Mouse (Mus musculus): ENCODE measurements around the gene Jarid2. TPM values are rescaled to one million over a fixed set of nuclear protein-coding genes. Genes with fewer than 3 reads are reported as not detected.

Gene Jarid2
- polyA plus RNA-seq, 1 experiment from 2014 or later, result 24.2 TPM

GRCm38 (mm10) chr13:44784551-44784950 lies 55.3 kb downstream of the Jarid2 start:
- ATAC-seq (ENCODE audit: extremely low read depth, insufficient number of reproducible peaks, low FRiP score, low TSS enrichment), result no peak
- H3K4me3 ChIP-seq, result no peak overlapping the region
- no peak overlapping the region for H3K9ac ChIP-seq
- H3K27ac ChIP-seq (replicated peaks), result no peak overlapping the region
- H3K27me3 ChIP-seq (replicated peaks), result no peaks in the 10 kb centered on the region
- 84% methylated on average over 1 of the region's 1 CpGs for WGBS
- no peak overlapping the region for H3K4me2 ChIP-seq
- peaks cover 6% of the 10 kb centered on the region; the same call in 1 of the 2 replicates for H3K36me3 ChIP-seq
- H3K9me3 ChIP-seq, result no peaks in the 10 kb centered on the region
- H3K4me1 ChIP-seq, result peaks cover 58% of the 10 kb centered on the region

DNA sequence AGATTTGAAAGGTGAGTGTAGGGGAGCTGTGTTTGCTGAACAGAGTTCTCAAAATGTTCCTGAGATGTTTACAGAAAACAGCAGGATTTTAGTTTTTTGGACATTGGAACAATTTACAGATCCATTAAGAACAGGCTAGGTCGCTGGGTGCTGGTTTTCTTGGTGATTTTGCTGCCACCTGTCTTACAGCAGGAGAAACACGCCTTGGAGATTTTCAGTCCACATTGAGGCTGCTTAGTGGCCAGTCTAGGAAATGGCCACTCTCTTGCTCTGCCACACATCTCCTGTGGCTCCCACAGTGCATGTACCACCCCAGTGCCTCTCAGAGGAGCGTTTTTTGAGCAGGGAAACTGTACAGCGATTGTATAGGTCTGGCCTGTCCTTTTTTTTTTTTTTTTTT lies 57.0 kb downstream of the Jarid2 start:
- Histone ChIP-seq H3K4me1 (peaks cover 58% of the 10 kb centered on the region), H3K36me3 (peaks cover 6% of the 10 kb centered on the region; the same call in 1 of the 2 replicates), H3K27me3 (replicated peaks) (no peaks in the 10 kb centered on the region), H3K9ac (no peak overlapping the region), H3K27ac (replicated peaks) (no peak overlapping the region; the same call in 1 of the 2 replicates), H3K9me3 (no peaks in the 10 kb centered on the region), H3K4me3 (no peak overlapping the region), H3K4me2 (no peak overlapping the region)
- WGBS, result 35% methylated on average over 4 of the region's 4 CpGs
- no peak for ATAC-seq (ENCODE audit: extremely low read depth, insufficient number of reproducible peaks, low FRiP score, low TSS enrichment)

- Histone ChIP-seq H3K4me2 (peak overlapping the region; percentile 65), H3K27me3 (replicated peaks) (no peaks in the 10 kb centered on the region), H3K27ac (replicated peaks) (peak overlapping the region; percentile 51), H3K9me3 (no peaks in the 10 kb centered on the region), H3K4me3 (peak overlapping the region; percentile 23; the same call in 1 of the 2 replicates), H3K4me1 (peaks cover 81% of the 10 kb centered on the region), H3K36me3 (0 out of 2 replicates have a peak, but pooled peaks cover under 1% of the 10 kb centered on the region), H3K9ac (no peak overlapping the region)
- ATAC-seq (ENCODE audit: extremely low read depth, insufficient number of reproducible peaks, low FRiP score, low TSS enrichment), result no peak
- 53% methylated on average over 9 of the region's 9 CpGs for WGBS
These were observed 59.3 kb downstream of the Jarid2 start for GRCm38 (mm10) chr13:44788352-44789125.

DNA sequence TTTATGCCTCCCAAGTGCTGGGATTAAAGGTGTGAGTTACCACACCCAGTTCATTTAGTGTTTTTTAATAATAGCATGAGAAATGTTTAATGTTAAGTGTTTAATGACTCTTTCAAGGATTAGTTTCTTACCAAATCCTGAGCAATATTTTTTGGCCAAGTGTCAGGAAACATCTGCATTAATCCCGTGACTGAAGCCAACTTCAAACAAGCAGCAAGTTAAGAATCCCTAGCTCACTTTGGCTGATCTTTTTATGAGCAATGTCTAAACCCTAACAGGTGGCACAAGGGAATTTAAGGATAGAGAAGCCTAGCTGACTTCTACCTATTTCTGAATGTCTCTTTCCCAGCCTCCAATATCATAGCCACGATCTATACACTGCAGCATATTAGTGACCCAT lies 60.7 kb downstream of the Jarid2 start:
- no peaks in the 10 kb centered on the region for H3K9me3 ChIP-seq
- no peaks in the 10 kb centered on the region for H3K27me3 ChIP-seq (replicated peaks)
- H3K9ac ChIP-seq, result no peak overlapping the region
- no peak for ATAC-seq (ENCODE audit: extremely low read depth, insufficient number of reproducible peaks, low FRiP score, low TSS enrichment)
- H3K4me3 ChIP-seq, result no peak overlapping the region
- H3K36me3 ChIP-seq, result no peaks in the 10 kb centered on the region
- H3K27ac ChIP-seq (replicated peaks), result peak overlapping the region; percentile 51
- H3K4me2 ChIP-seq, result no peak overlapping the region
- H3K4me1 ChIP-seq, result peaks cover 90% of the 10 kb centered on the region
- 63% methylated on average over 2 of the region's 2 CpGs for WGBS

GRCm38 (mm10) chr13:44792361-44792892 lies 63.2 kb downstream of the Jarid2 start:
- Histone ChIP-seq H3K4me1 (peaks cover 88% of the 10 kb centered on the region), H3K4me2 (no peak overlapping the region), H3K4me3 (no peak overlapping the region), H3K9me3 (no peaks in the 10 kb centered on the region), H3K36me3 (no peaks in the 10 kb centered on the region), H3K27me3 (replicated peaks) (no peaks in the 10 kb centered on the region), H3K27ac (replicated peaks) (no peak overlapping the region), H3K9ac (no peak overlapping the region)
- ATAC-seq (ENCODE audit: extremely low read depth, insufficient number of reproducible peaks, low FRiP score, low TSS enrichment), result no peak
- 83% methylated on average over 3 of the region's 3 CpGs for WGBS

DNA sequence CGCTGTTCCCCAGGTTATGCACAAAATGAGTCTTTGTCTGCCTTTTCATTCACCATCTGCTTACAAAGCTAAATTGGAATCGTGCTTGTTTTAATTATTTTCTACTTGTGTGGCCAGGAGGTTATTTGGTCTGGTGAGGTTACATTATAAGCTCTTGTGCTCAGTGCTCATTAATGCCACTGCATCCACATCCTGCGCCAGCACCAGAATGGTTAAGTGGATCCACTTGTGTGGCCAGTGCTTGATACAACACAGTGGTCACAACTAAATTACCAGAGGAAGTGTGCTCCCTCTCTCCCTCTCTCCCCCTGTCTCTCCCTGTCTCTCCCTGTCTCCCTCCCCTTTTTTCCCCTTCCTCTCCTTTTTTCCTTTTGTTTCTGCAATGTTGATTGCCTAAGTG lies 66.6 kb downstream of the Jarid2 start:
- peaks cover 82% of the 10 kb centered on the region for H3K4me1 ChIP-seq
- no peak overlapping the region for H3K4me3 ChIP-seq
- ATAC-seq (ENCODE audit: extremely low read depth, insufficient number of reproducible peaks, low FRiP score, low TSS enrichment), result no peak
- no peaks in the 10 kb centered on the region for H3K27me3 ChIP-seq (replicated peaks)
- no peak overlapping the region for H3K27ac ChIP-seq (replicated peaks)
- no peaks in the 10 kb centered on the region for H3K36me3 ChIP-seq
- H3K4me2 ChIP-seq, result no peak overlapping the region
- WGBS, result 68% methylated on average over 3 of the region's 3 CpGs
- no peaks in the 10 kb centered on the region for H3K9me3 ChIP-seq
- peak overlapping the region; percentile 14; the same call in 1 of the 2 replicates for H3K9ac ChIP-seq

GRCm38 (mm10) chr13:44796775-44797174 lies 67.5 kb downstream of the Jarid2 start:
- no peaks in the 10 kb centered on the region for H3K9me3 ChIP-seq
- H3K36me3 ChIP-seq, result no peaks in the 10 kb centered on the region
- H3K4me1 ChIP-seq, result peaks cover 77% of the 10 kb centered on the region
- no peaks in the 10 kb centered on the region for H3K27me3 ChIP-seq (replicated peaks)
- H3K4me3 ChIP-seq, result no peak overlapping the region
- ATAC-seq (ENCODE audit: extremely low read depth, insufficient number of reproducible peaks, low FRiP score, low TSS enrichment), result no peak
- 40% methylated on average over 2 of the region's 2 CpGs for WGBS
- no peak overlapping the region for H3K4me2 ChIP-seq
- H3K27ac ChIP-seq (replicated peaks), result no peak overlapping the region
- no peak overlapping the region for H3K9ac ChIP-seq

DNA sequence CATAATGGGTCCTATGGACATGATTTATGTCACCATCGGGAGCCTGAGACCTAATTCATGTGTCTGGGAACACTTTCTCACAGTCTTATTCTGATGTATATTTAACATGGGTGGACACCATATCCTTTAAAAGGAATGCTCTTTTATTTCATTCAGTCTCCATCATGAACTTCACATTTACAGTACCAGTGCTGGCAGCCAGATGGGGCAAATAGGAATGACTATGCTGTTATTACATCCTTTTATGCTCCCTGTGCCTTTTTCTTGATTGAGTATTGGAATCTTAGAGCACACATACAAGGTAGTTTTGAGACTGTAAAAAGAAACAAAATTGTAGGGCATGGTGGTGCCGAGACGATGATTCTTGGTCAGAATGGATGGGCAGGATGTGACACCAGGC lies 69.0 kb downstream of the Jarid2 start:
- Histone ChIP-seq H3K4me2 (no peak overlapping the region), H3K9me3 (no peaks in the 10 kb centered on the region), H3K9ac (no peak overlapping the region), H3K4me3 (no peak overlapping the region), H3K27ac (replicated peaks) (no peak overlapping the region), H3K27me3 (replicated peaks) (no peaks in the 10 kb centered on the region), H3K36me3 (no peaks in the 10 kb centered on the region), H3K4me1 (peaks cover 66% of the 10 kb centered on the region)
- no peak for ATAC-seq (ENCODE audit: extremely low read depth, insufficient number of reproducible peaks, low FRiP score, low TSS enrichment)
- WGBS, result 81% methylated on average over 3 of the region's 3 CpGs

- Histone ChIP-seq H3K9ac (no peak overlapping the region), H3K4me2 (no peak overlapping the region), H3K27ac (replicated peaks) (no peak overlapping the region), H3K4me1 (peaks cover 57% of the 10 kb centered on the region), H3K4me3 (no peak overlapping the region), H3K9me3 (no peaks in the 10 kb centered on the region), H3K27me3 (replicated peaks) (no peaks in the 10 kb centered on the region), H3K36me3 (no peaks in the 10 kb centered on the region)
- ATAC-seq (ENCODE audit: extremely low read depth, insufficient number of reproducible peaks, low FRiP score, low TSS enrichment), result no peak
These were observed 69.9 kb downstream of the Jarid2 start for GRCm38 (mm10) chr13:44799166-44799565.

DNA sequence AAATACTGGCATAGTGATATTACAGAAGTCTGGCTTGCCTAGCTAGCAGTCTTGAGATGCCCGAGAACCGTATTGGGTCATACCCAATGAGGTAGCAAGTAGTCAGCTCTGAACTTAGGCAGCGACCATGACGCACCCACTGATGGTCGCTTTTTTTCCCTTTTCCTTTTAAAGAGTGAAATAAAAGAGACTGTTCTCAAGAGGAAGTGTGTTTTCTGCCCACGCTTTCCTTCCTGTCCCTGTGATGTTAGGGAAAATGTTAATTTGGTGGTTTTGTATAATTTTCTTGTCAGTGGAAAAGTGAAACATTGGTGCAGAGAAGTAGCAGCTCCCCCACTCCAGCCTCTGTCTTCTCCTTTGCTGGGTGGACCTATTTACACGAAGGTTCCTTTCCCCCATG lies 70.8 kb downstream of the Jarid2 start:
- H3K4me2 ChIP-seq, result no peak overlapping the region
- no peak overlapping the region for H3K9ac ChIP-seq
- no peak overlapping the region for H3K4me3 ChIP-seq
- no peak for ATAC-seq (ENCODE audit: extremely low read depth, insufficient number of reproducible peaks, low FRiP score, low TSS enrichment)
- no peaks in the 10 kb centered on the region for H3K9me3 ChIP-seq
- peaks cover 54% of the 10 kb centered on the region for H3K4me1 ChIP-seq
- peak overlapping the region; percentile 20; the same call in 1 of the 2 replicates for H3K27ac ChIP-seq (replicated peaks)
- H3K36me3 ChIP-seq, result no peaks in the 10 kb centered on the region
- WGBS, result 78% methylated on average over 7 of the region's 7 CpGs
- H3K27me3 ChIP-seq (replicated peaks), result no peaks in the 10 kb centered on the region

GRCm38 (mm10) chr13:44804876-44805275 lies 75.6 kb downstream of the Jarid2 start:
- H3K27me3 ChIP-seq (replicated peaks), result no peaks in the 10 kb centered on the region
- H3K4me2 ChIP-seq, result no peak overlapping the region
- 54% methylated on average over 1 of the region's 1 CpGs for WGBS
- H3K4me3 ChIP-seq, result no peak overlapping the region
- H3K4me1 ChIP-seq, result peaks cover 52% of the 10 kb centered on the region
- no peak for ATAC-seq (ENCODE audit: extremely low read depth, insufficient number of reproducible peaks, low FRiP score, low TSS enrichment)
- no peak overlapping the region for H3K27ac ChIP-seq (replicated peaks)
- H3K9ac ChIP-seq, result no peak overlapping the region
- H3K36me3 ChIP-seq, result no peaks in the 10 kb centered on the region
- H3K9me3 ChIP-seq, result no peaks in the 10 kb centered on the region

DNA sequence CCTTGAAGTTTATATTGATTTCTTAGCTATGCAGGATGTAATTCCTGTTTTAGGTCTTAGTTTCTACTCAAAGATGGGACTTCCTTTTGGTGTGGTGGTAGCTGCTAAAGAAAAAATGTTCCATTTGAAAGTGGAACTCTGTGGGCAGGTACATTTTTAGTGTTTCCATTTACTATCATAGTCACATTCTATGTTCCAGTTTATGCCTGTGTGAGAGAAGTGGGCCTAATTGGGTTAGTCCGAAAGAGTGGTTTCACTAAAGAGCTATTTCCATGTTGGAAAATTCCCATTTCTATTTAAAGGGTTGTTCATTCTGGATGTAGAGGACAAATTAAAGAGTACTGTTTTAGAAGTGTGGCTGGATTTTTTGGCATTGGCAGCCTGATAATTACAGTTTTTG lies 79.0 kb downstream of the Jarid2 start:
- H3K4me1 ChIP-seq, result peaks cover 53% of the 10 kb centered on the region
- no peak overlapping the region for H3K27ac ChIP-seq (replicated peaks)
- no peaks in the 10 kb centered on the region for H3K36me3 ChIP-seq
- no peak overlapping the region for H3K4me2 ChIP-seq
- no peaks in the 10 kb centered on the region for H3K9me3 ChIP-seq
- H3K27me3 ChIP-seq (replicated peaks), result no peaks in the 10 kb centered on the region
- ATAC-seq (ENCODE audit: extremely low read depth, insufficient number of reproducible peaks, low FRiP score, low TSS enrichment), result no peak
- 72% methylated on average over 1 of the region's 1 CpGs for WGBS
- H3K4me3 ChIP-seq, result no peak overlapping the region
- no peak overlapping the region for H3K9ac ChIP-seq

All from heart, embryonic 13.5 days (tissue).